Mouse (Mus musculus): ENCODE results near the gene Gramd2.

GRCm38 (mm10) chr9:59733075-59733474 is 53.1 kb downstream of the Gramd2 start:
- TF ChIP-seq MAX (IDR thresholded peaks at IDR 0.05): no peak
- TF ChIP-seq CTCF (IDR thresholded peaks at IDR 0.05; ENCODE audit: control insufficient read depth, insufficient read depth, insufficient read length): no peak
- TF ChIP-seq USF1 (IDR thresholded peaks at IDR 0.05; ENCODE audit: low read depth): no peak
- no peak for TF ChIP-seq MYOD1 (IDR thresholded peaks at IDR 0.05; ENCODE audit: control insufficient read depth, insufficient read length, low read depth)
- TF ChIP-seq CEBPB (IDR thresholded peaks at IDR 0.05; ENCODE audit: low read depth): no peak
- no peak for TF ChIP-seq MYOG (IDR thresholded peaks at IDR 0.05; ENCODE audit: control insufficient read depth, extremely low read depth, insufficient read length)
- TF ChIP-seq FOSL1 (IDR thresholded peaks at IDR 0.05; ENCODE audit: insufficient read depth, low read length, poor library complexity, severe bottlenecking): no peak

Measured in C2C12 (cell line).